Mouse (Mus musculus) spleen, postnatal 4 days (tissue): ENCODE data around the gene Sycn.

Experiments used
- DNase-seq, 2 experiments: peaks; one replicate each; pipeline ENCODE4 v3.0.0; 2022; ENCODE audit warnings: low spot score in 2 of 2

Sycn gene

GRCm38 (mm10) chr7:28585001-28585400 lies 44.3 kb downstream of the Sycn start:
- DNase-seq = no peak

- no peak for DNase-seq
These were observed 46.2 kb downstream of the Sycn start for GRCm38 (mm10) chr7:28586663-28587411.

- no peak for DNase-seq
These were observed 47.0 kb downstream of the Sycn start for GRCm38 (mm10) chr7:28587644-28588043.
